Mouse (Mus musculus): Measurements from ENCODE around the gene Itga6.

- TF ChIP-seq CTCF (IDR thresholded peaks at IDR 0.05; ENCODE audit: low read depth, low read length) (no peak), POLR2A (IDR thresholded peaks at IDR 0.05; ENCODE audit: extremely low read depth, insufficient read depth, low read length) (no peak)
These were observed 21.7 kb downstream of the Itga6 start for GRCm38 (mm10) chr2:71767019-71767610.
